Mouse (Mus musculus): ENCODE measurements around the gene Scrn1. TPM values are rescaled to one million over a fixed set of nuclear protein-coding genes. Genes with fewer than 3 reads are reported as not detected.
A peak's percentile ranks its signal among the peaks of the same experiment; 100 is the strongest.

Scrn1 gene
- 2.8 TPM in 2 replicates for polyA plus RNA-seq (2015; fragmentation: Nextera tagmentation; extraction: Ambion mirVana)

GRCm38 (mm10) chr6:54565665-54566545 lies at the start of gene Scrn1:
TSS of gene Scrn1 (minus strand) at chr6:54566489.
- no peak within 1 kb of the TSS for H3K27ac ChIP-seq (ENCODE audit: low read length)

GRCm38 (mm10) chr6:54606241-54606640 lies 40.0 kb upstream of the Scrn1 start:
- Histone ChIP-seq H3K9ac (replicated peaks; ENCODE audit: low read depth) (no peak overlapping the region), H3K36me3 (ENCODE audit: insufficient read depth, low read length) (no peaks in the 10 kb centered on the region), H3K9me3 (ENCODE audit: low read length) (no peaks in the 10 kb centered on the region), H3K27me3 (replicated peaks; ENCODE audit: insufficient read depth, low read length) (no peaks in the 10 kb centered on the region), H3K27ac (ENCODE audit: low read length) (no peak overlapping the region), H3K4me3 (ENCODE audit: low read depth, low read length) (no peak overlapping the region), H3K4me2 (replicated peaks; ENCODE audit: low read depth, low read length) (no peak overlapping the region), H3K4me1 (ENCODE audit: insufficient read depth, low read depth, low read length) (no peaks in the 10 kb centered on the region)
- ATAC-seq (no peak), DNase-seq (ENCODE audit: low spot score) (no peak)
- WGBS = 64% methylated on average over 4 of the region's 4 CpGs
- TF ChIP-seq CTCF (IDR thresholded peaks at IDR 0.05) (no peak), EP300 (IDR thresholded peaks at IDR 0.05) (no peak)

More at GRCm38 (mm10) chr6:54565665-54566545, at the start of gene Scrn1:
- Histone ChIP-seq H3K27me3 (replicated peaks; ENCODE audit: insufficient read depth, low read length) (no peaks in the 10 kb centered on the region), H3K4me1 (ENCODE audit: insufficient read depth, low read depth, low read length) (no peaks in the 10 kb centered on the region), H3K36me3 (ENCODE audit: insufficient read depth, low read length) (no peaks in the 10 kb centered on the region), H3K9ac (replicated peaks; ENCODE audit: low read depth) (no peak within 1 kb of the TSS), H3K9me3 (ENCODE audit: low read length) (no peaks in the 10 kb centered on the region), H3K4me3 (ENCODE audit: low read depth, low read length) (peak within 1 kb of the TSS; percentile 37), H3K4me2 (replicated peaks; ENCODE audit: low read depth, low read length) (peak within 1 kb of the TSS; percentile 74)
- TF ChIP-seq CTCF (IDR thresholded peaks at IDR 0.05) (no peak), EP300 (IDR thresholded peaks at IDR 0.05) (no peak)
- DNase-seq (ENCODE audit: low spot score) (peak; percentile 41), ATAC-seq (peak; percentile 59)
- WGBS = 2% methylated on average over 57 of the region's 60 CpGs

GRCm38 (mm10) chr6:54604001-54604715 lies 37.9 kb upstream of the Scrn1 start:
- H3K9ac ChIP-seq (replicated peaks; ENCODE audit: low read depth) = no peak overlapping the region
- TF ChIP-seq EP300 (IDR thresholded peaks at IDR 0.05) = no peak
- no peak for TF ChIP-seq CTCF (IDR thresholded peaks at IDR 0.05)
- H3K9me3 ChIP-seq (ENCODE audit: low read length) = no peaks in the 10 kb centered on the region
- no peaks in the 10 kb centered on the region for H3K4me1 ChIP-seq (ENCODE audit: insufficient read depth, low read depth, low read length)
- H3K36me3 ChIP-seq (ENCODE audit: insufficient read depth, low read length) = no peaks in the 10 kb centered on the region
- no peaks in the 10 kb centered on the region for H3K27me3 ChIP-seq (replicated peaks; ENCODE audit: insufficient read depth, low read length)
- no peak overlapping the region for H3K4me2 ChIP-seq (replicated peaks; ENCODE audit: low read depth, low read length)
- WGBS = 100% methylated on average over 1 of the region's 1 CpGs
- ATAC-seq (no peak), DNase-seq (ENCODE audit: low spot score) (no peak)
- H3K27ac ChIP-seq (ENCODE audit: low read length) = no peak overlapping the region
- H3K4me3 ChIP-seq (ENCODE audit: low read depth, low read length) = no peak overlapping the region

- DNase-seq (ENCODE audit: low spot score) (no peak), ATAC-seq (no peak)
- Histone ChIP-seq H3K9me3 (ENCODE audit: low read length) (no peaks in the 10 kb centered on the region), H3K4me1 (ENCODE audit: insufficient read depth, low read depth, low read length) (no peaks in the 10 kb centered on the region), H3K36me3 (ENCODE audit: insufficient read depth, low read length) (no peaks in the 10 kb centered on the region), H3K27ac (ENCODE audit: low read length) (no peak overlapping the region), H3K4me2 (replicated peaks; ENCODE audit: low read depth, low read length) (no peak overlapping the region), H3K4me3 (ENCODE audit: low read depth, low read length) (no peak overlapping the region), H3K9ac (replicated peaks; ENCODE audit: low read depth) (no peak overlapping the region), H3K27me3 (replicated peaks; ENCODE audit: insufficient read depth, low read length) (no peaks in the 10 kb centered on the region)
- 93% methylated on average over 2 of the region's 2 CpGs for WGBS
- TF ChIP-seq CTCF (IDR thresholded peaks at IDR 0.05) = no peak
- TF ChIP-seq EP300 (IDR thresholded peaks at IDR 0.05) = no peak
Observed at GRCm38 (mm10) chr6:54602891-54603290, 36.6 kb upstream of the Scrn1 start.

GRCm38 (mm10) chr6:54600681-54601347 lies 34.5 kb upstream of the Scrn1 start:
- TF ChIP-seq CTCF (IDR thresholded peaks at IDR 0.05) = no peak
- no peak for TF ChIP-seq EP300 (IDR thresholded peaks at IDR 0.05)
- Histone ChIP-seq H3K9ac (replicated peaks; ENCODE audit: low read depth) (no peak overlapping the region), H3K4me2 (replicated peaks; ENCODE audit: low read depth, low read length) (no peak overlapping the region), H3K27ac (ENCODE audit: low read length) (no peak overlapping the region), H3K9me3 (ENCODE audit: low read length) (no peaks in the 10 kb centered on the region), H3K4me1 (ENCODE audit: insufficient read depth, low read depth, low read length) (peaks cover 5% of the 10 kb centered on the region; the same call in 1 of the 2 replicates), H3K36me3 (ENCODE audit: insufficient read depth, low read length) (no peaks in the 10 kb centered on the region), H3K27me3 (replicated peaks; ENCODE audit: insufficient read depth, low read length) (no peaks in the 10 kb centered on the region), H3K4me3 (ENCODE audit: low read depth, low read length) (no peak overlapping the region)
- ATAC-seq (no peak), DNase-seq (ENCODE audit: low spot score) (no peak)
- whole genome bisulfite sequencing = 65% methylated on average over 5 of the region's 5 CpGs

- Histone ChIP-seq H3K4me1 (ENCODE audit: insufficient read depth, low read depth, low read length) (peaks cover 7% of the 10 kb centered on the region; the same call in 1 of the 2 replicates), H3K27ac (ENCODE audit: low read length) (no peak overlapping the region), H3K4me3 (ENCODE audit: low read depth, low read length) (no peak overlapping the region), H3K27me3 (replicated peaks; ENCODE audit: insufficient read depth, low read length) (no peaks in the 10 kb centered on the region), H3K4me2 (replicated peaks; ENCODE audit: low read depth, low read length) (no peak overlapping the region), H3K36me3 (ENCODE audit: insufficient read depth, low read length) (no peaks in the 10 kb centered on the region), H3K9ac (replicated peaks; ENCODE audit: low read depth) (no peak overlapping the region), H3K9me3 (ENCODE audit: low read length) (no peaks in the 10 kb centered on the region)
- TF ChIP-seq CTCF (IDR thresholded peaks at IDR 0.05) (no peak), EP300 (IDR thresholded peaks at IDR 0.05) (no peak)
- no peak for DNase-seq (ENCODE audit: low spot score)
- ATAC-seq = no peak
- WGBS = 83% methylated on average over 3 of the region's 3 CpGs
Observed at GRCm38 (mm10) chr6:54597711-54598110, 31.4 kb upstream of the Scrn1 start.

Measured in lung, postnatal 0 days (tissue).